Mouse (Mus musculus): ENCODE results near the gene Kcnh4.

- no peak for TF ChIP-seq POLR2A (IDR thresholded peaks at IDR 0.05; ENCODE audit: borderline replicate concordance, insufficient read depth, low read length)
- no peak for TF ChIP-seq CTCF (IDR thresholded peaks at IDR 0.05; ENCODE audit: borderline replicate concordance, insufficient read depth, low read depth, low read length)
Measured at GRCm38 (mm10) chr11:100748620-100749019, 11.1 kb downstream of the Kcnh4 start.
